Mouse (Mus musculus): ENCODE results near the gene Slc18b1. TPM values are rescaled to one million over a fixed set of nuclear protein-coding genes. Genes with fewer than 3 reads are reported as not detected.
A peak's percentile ranks its signal among the peaks of the same experiment; 100 is the strongest.
"Not testable (repeated sequence)": the region's sequence is repeated elsewhere in the genome, so short reads cannot be mapped to it uniquely, and the experiment has no call there.

The Slc18b1 gene
- total and polyA plus RNA-seq, 2 experiments: 3.0 to 11.4 TPM

DNA sequence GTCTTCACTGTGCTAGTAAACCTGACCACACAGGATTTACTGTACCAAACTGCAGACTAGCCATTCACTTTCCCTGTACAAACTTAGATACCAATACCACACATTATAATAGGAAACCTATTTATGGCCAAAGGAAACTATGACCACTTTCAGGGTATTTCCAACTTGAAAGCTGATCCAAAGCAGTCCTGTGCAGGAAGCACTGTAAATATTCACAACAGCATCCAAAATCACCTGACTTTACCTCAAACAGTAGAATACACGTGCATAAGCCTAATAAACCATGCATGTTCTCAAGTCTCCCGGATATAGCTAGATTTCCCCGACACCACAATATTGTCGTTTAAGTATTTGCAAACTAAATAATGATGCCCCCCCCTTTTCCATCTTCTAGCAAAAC, 10.7 kb upstream of the Slc18b1 start:
- no peak overlapping the region for H3K27ac ChIP-seq (replicated peaks; ENCODE audit: insufficient read depth, low read depth, low read length)
- H3K27me3 ChIP-seq (ENCODE audit: control insufficient read depth, insufficient read depth, low read length): no peaks in the 10 kb centered on the region
- H3K9ac ChIP-seq (ENCODE audit: low read depth, low read length): peak overlapping the region; percentile 87
- peaks cover 29% of the 10 kb centered on the region for H3K36me3 ChIP-seq (ENCODE audit: control insufficient read depth, insufficient read depth, low read length)
- peak overlapping the region; percentile 84 for H3K4me3 ChIP-seq (ENCODE audit: insufficient read depth, low read depth, low read length)
- peaks cover 9% of the 10 kb centered on the region; the same call in 1 of the 2 replicates for H3K4me1 ChIP-seq (ENCODE audit: control insufficient read depth, insufficient read depth, low read length)
- 6% methylated on average over 4 of the region's 4 CpGs for WGBS
- peaks cover 4% of the 10 kb centered on the region; the same call in 1 of the 2 replicates for H3K79me2 ChIP-seq (ENCODE audit: control insufficient read depth, insufficient read depth, low read length)
- TF ChIP-seq POLR2A (IDR thresholded peaks at IDR 0.05; ENCODE audit: extremely low read depth, insufficient read depth, low read length) (no peak), CTCF (IDR thresholded peaks at IDR 0.05; ENCODE audit: low read depth, low read length) (no peak)
- no peak for DNase-seq (ENCODE audit: extremely low read depth, low read depth, low spot score)

DNA sequence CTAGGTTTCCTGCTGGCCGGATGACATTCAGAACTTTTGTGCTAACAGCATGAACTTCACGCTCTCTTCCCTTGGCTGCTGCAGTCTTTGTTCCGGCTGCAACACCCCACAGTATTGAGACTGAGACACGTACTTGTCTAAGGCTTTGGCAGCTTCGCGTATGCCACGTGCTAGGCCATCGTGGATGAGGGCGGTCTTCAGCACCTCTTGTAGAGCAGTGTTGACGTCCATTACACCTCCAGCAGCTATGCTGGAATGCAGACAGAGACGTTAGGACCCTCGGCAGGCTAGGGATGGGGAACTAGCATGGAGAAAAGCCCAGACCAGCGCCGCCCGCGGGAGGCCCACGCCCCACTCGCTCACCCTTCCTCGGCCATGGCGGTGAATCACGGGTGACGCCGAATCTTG, 10.2 kb upstream of the Slc18b1 start:
- not testable (repeated sequence) for DNase-seq (ENCODE audit: extremely low read depth, low read depth, low spot score); H3K4me1 ChIP-seq (ENCODE audit: control insufficient read depth, insufficient read depth, low read length); H3K79me2 ChIP-seq (ENCODE audit: control insufficient read depth, insufficient read depth, low read length); H3K27me3 ChIP-seq (ENCODE audit: control insufficient read depth, insufficient read depth, low read length)
- Histone ChIP-seq H3K4me3 (ENCODE audit: insufficient read depth, low read depth, low read length) (peak overlapping the region; percentile 84), H3K27ac (replicated peaks; ENCODE audit: insufficient read depth, low read depth, low read length) (peak overlapping the region; percentile 57), H3K9ac (ENCODE audit: low read depth, low read length) (peak overlapping the region; percentile 87), H3K36me3 (ENCODE audit: control insufficient read depth, insufficient read depth, low read length) (peaks cover 29% of the 10 kb centered on the region)
- under 1% methylated on average over 23 of the region's 23 CpGs for WGBS

DNA sequence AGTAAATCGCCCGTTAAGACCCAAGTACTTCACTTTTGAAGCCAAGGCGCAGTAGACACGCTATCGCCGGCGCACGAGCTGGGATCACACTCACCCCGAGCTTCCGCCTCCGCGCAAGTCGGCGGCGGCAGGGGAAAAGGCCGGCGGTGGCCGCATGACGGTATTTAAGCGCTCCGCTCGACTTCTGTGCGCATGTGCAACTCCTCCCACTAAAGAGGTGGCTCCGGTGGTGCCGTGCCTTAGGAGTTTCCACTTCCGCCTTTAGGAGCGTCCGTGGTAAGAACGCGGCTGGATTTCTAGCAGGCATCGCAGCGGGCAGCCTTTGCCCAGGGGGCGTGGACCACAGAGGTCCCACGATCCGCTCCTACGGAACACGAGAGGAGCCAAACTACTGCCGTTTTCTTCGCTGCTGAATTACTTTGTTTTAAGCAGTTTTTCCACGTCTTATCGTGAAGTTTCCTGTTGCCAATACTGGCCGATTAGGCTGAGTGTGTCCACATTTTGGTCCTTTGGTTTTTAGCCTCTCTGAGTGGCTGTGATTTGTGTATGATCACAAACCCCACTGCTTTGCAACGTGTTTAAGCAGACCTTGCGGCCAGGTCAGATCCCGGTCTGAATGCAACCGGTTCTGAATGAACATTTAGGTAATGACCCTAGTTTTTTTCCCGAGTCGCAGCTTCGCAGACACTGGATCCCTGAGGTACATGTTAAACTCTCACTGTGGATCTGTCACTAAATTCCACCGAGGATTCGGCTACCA, 9.5 kb upstream of the Slc18b1 start, which contains the start of gene Rps12:
Gene Rps12 (minus strand): TSS at position 214 of the 760 bp plus-strand sequence.
- H3K4me3 ChIP-seq (ENCODE audit: insufficient read depth, low read depth, low read length): peak within 1 kb of the TSS; percentile 84
- peak within 1 kb of the TSS; percentile 78 for H3K27ac ChIP-seq (replicated peaks; ENCODE audit: insufficient read depth, low read depth, low read length)
- H3K9ac ChIP-seq (ENCODE audit: low read depth, low read length): peak within 1 kb of the TSS; percentile 87
- H3K79me2 ChIP-seq (ENCODE audit: control insufficient read depth, insufficient read depth, low read length): peaks cover 4% of the 10 kb centered on the region; the same call in 1 of the 2 replicates
- peaks cover 29% of the 10 kb centered on the region for H3K36me3 ChIP-seq (ENCODE audit: control insufficient read depth, insufficient read depth, low read length)
- WGBS: under 1% methylated on average over 51 of the region's 51 CpGs
- H3K4me1 ChIP-seq (ENCODE audit: control insufficient read depth, insufficient read depth, low read length): peaks cover 9% of the 10 kb centered on the region; the same call in 1 of the 2 replicates
- peak; percentile 94 for DNase-seq (ENCODE audit: extremely low read depth, low read depth, low spot score)
- H3K27me3 ChIP-seq (ENCODE audit: control insufficient read depth, insufficient read depth, low read length): no peaks in the 10 kb centered on the region
- TF ChIP-seq CTCF (IDR thresholded peaks at IDR 0.05; ENCODE audit: low read depth, low read length) (no peak), POLR2A (IDR thresholded peaks at IDR 0.05; ENCODE audit: extremely low read depth, insufficient read depth, low read length) (peak; percentile 97)

DNA sequence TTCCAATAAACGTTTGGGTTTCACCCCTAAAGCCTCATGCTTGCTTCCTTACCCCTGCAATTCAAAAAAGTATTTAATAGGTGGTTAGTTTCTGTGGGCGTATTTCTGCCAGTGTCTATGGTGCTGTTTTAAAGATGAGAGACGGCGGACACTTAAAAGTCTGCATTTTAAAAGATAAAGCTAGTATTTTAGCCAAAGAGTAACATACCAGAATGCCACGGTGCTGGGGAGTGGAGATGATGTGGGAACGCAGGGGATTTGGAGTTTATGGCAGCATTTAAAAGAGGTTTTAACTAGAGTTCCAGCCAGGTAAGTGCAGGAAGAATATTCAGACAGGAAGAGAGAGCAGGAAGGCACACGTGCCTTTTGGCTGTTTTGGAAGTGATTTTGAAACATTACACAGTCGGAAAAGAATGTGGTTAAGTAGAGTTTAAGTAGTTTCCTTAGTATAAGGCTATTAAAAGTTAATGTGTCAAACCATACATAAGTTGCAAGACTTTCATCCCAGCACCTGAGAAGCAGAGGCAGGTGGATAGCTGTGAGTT, 8.7 kb upstream of the Slc18b1 start:
- WGBS: 4% methylated on average over 8 of the region's 8 CpGs
- Histone ChIP-seq H3K9ac (ENCODE audit: low read depth, low read length) (peak overlapping the region; percentile 83), H3K4me1 (ENCODE audit: control insufficient read depth, insufficient read depth, low read length) (peaks cover 9% of the 10 kb centered on the region; the same call in 1 of the 2 replicates), H3K36me3 (ENCODE audit: control insufficient read depth, insufficient read depth, low read length) (peaks cover 25% of the 10 kb centered on the region), H3K4me3 (ENCODE audit: insufficient read depth, low read depth, low read length) (peak overlapping the region; percentile 59), H3K27ac (replicated peaks; ENCODE audit: insufficient read depth, low read depth, low read length) (peak overlapping the region; percentile 45), H3K79me2 (ENCODE audit: control insufficient read depth, insufficient read depth, low read length) (peaks cover 4% of the 10 kb centered on the region; the same call in 1 of the 2 replicates), H3K27me3 (ENCODE audit: control insufficient read depth, insufficient read depth, low read length) (no peaks in the 10 kb centered on the region)
- DNase-seq (ENCODE audit: extremely low read depth, low read depth, low spot score): peak; percentile 55
- TF ChIP-seq POLR2A (IDR thresholded peaks at IDR 0.05; ENCODE audit: extremely low read depth, insufficient read depth, low read length) (no peak), CTCF (IDR thresholded peaks at IDR 0.05; ENCODE audit: low read depth, low read length) (no peak)

DNA sequence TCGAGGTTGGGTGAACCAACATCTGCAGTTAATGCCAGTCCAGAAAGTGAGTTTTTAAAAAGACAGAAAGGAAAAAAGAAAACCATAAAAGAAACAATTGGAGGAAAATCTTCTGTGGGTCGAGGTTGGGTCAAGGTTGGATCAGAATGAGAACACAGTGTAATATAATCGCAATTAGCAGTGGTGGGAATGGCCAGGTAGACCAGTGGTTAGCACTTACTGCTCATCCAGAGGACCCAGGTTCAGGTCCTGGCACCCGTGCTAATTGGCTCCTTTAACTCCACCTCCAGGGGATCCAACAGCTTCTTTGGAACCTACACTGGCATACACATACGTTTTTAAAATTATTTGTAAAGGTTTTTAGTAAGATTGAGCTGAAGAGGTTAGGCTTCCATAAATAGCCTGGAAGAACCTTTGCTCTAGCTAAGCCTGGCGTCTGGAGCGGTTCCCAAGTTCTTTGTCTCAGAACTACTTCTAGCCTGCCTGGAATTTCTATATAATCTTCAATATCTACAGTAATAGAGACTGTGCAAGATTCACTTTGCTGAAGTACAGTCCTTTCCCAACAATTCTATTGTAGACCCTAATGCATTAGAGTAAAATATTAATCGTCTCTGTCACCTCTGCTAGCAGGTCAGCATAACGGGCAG, 790 bp upstream of the Slc18b1 start:
- H3K27ac ChIP-seq (replicated peaks; ENCODE audit: insufficient read depth, low read depth, low read length): no peak overlapping the region
- H3K27me3 ChIP-seq (ENCODE audit: control insufficient read depth, insufficient read depth, low read length): no peaks in the 10 kb centered on the region
- H3K9ac ChIP-seq (ENCODE audit: low read depth, low read length): no peak overlapping the region
- DNase-seq (ENCODE audit: extremely low read depth, low read depth, low spot score): no peak
- H3K36me3 ChIP-seq (ENCODE audit: control insufficient read depth, insufficient read depth, low read length): no peaks in the 10 kb centered on the region
- TF ChIP-seq CTCF (IDR thresholded peaks at IDR 0.05; ENCODE audit: low read depth, low read length): no peak
- no peak for TF ChIP-seq POLR2A (IDR thresholded peaks at IDR 0.05; ENCODE audit: extremely low read depth, insufficient read depth, low read length)
- H3K4me3 ChIP-seq (ENCODE audit: insufficient read depth, low read depth, low read length): no peak overlapping the region
- 63% methylated on average over 9 of the region's 9 CpGs for WGBS
- no peaks in the 10 kb centered on the region for H3K79me2 ChIP-seq (ENCODE audit: control insufficient read depth, insufficient read depth, low read length)
- H3K4me1 ChIP-seq (ENCODE audit: control insufficient read depth, insufficient read depth, low read length): peaks cover 9% of the 10 kb centered on the region
